Mouse (Mus musculus) hindbrain, embryonic 16.5 days (tissue): ENCODE measurements around the gene Prkcd. TPM values are rescaled to one million over a fixed set of nuclear protein-coding genes. Genes with fewer than 3 reads are reported as not detected.

ENCODE experiments used
- ATAC-seq: fragments of 200-750 bp; cut with Nextera tagmentation; 2 replicates; pipeline ENCODE4 v1.8.0; 2017; ENCODE audit warnings: moderate TSS enrichment, moderate library complexity
- H3K27ac ChIP-seq: fragments of 300-500 bp; sonication (generic); 2 replicates; pipeline ENCODE4 v1.5.1; 2014; ENCODE audit warnings: low read depth, mild to moderate bottlenecking, control low read depth, low read length, moderate library complexity
- H3K27me3 ChIP-seq: fragments of 300-500 bp; sonication (generic); replicated peaks from 2 replicates; pipeline ENCODE4 v1.6.1; 2014; ENCODE audit warnings: low read length; ENCODE audit not compliant: control insufficient read depth, insufficient read depth
- H3K36me3 ChIP-seq: fragments of 300-500 bp; sonication (generic); 2 replicates; pipeline ENCODE4 v1.6.1; 2014; ENCODE audit warnings: mild to moderate bottlenecking, low read length, moderate library complexity, mixed read lengths; ENCODE audit not compliant: control insufficient read depth, insufficient read depth
- H3K4me1 ChIP-seq: fragments of 300-500 bp; sonication (generic); 2 replicates; pipeline ENCODE4 v1.6.1; 2014; ENCODE audit warnings: low read depth, low read length; ENCODE audit not compliant: control insufficient read depth, insufficient read depth
- H3K4me2 ChIP-seq: fragments of 300-500 bp; sonication (generic); 2 replicates; pipeline ENCODE4 v1.6.1; 2014; ENCODE audit warnings: mild to moderate bottlenecking, low read length, control low read depth, moderate library complexity
- H3K4me3 ChIP-seq: fragments of 300-500 bp; sonication (generic); 2 replicates; pipeline ENCODE4 v1.5.1; 2014; ENCODE audit warnings: mild to moderate bottlenecking, low read length, control low read depth, moderate library complexity
- H3K9ac ChIP-seq: fragments of 300-500 bp; sonication (generic); 2 replicates; pipeline ENCODE4 v1.6.1; 2014; ENCODE audit warnings: low read depth, mild to moderate bottlenecking, control low read depth, low read length, moderate library complexity
- H3K9me3 ChIP-seq: fragments of 300-500 bp; sonication (generic); 2 replicates; pipeline ENCODE4 v1.6.1; 2014; ENCODE audit warnings: mild to moderate bottlenecking, low read length, moderate library complexity; ENCODE audit not compliant: control insufficient read depth
- WGBS: fragments of 180-500 bp; shearing (Covaris S2); extraction: QIAGEN DNeasy Blood & Tissue Kit; methylation state at CpG from one replicate; pipeline ENCODE4 v1.1.7; 2014; 5-methylcytosine and 5-hydroxymethylcytosine counted together
- polyA plus RNA-seq: library from polyadenylated mRNA; unstranded; fragments of >200 nt; fragmentation: Nextera tagmentation; extraction: Ambion mirVana; gene quantifications from 2 replicates; pipeline ENCODE4 v1.2.1, GENCODE M21; 2015

The Prkcd gene
- polyA plus RNA-seq, 1 experiment from 2014 or later = 22.0 TPM

DNA sequence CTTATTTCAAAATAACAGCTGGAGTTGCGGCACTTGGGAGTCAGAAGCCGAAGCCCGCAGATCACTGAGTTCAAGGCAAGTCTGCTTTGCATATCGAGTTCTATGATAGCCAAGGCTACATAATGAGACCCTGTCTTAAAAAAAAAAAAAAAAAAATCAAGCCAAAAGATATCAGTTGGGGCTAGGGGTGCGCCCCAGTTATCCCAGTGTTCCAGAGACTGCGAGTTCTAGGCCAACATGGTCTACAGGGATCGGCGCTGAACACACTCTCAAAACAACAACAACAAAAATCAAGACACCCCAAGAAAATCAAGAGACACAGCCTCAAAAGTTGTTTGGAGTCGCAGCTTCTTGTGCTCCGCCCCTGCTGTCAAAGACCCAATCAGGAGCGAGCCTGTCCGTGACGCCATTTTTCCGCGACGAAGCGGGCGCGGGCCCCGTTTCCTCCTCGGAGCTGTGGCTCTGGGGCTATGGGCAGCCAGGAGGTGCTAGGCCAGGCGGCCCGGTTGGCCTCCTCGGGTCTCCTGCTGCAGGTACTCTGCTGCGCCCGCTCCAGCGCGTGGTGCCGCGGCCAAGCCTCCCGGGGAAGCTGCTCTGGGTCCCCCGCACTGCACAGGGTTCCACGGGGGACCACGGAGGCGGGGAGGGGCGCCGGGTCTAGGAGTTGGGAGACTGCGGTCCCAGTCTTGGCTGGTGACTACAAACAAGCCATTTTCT is 28.1 kb upstream of the Prkcd start, which contains the start of gene Rft1:
Gene Rft1, plus strand, starts transcription at position 418 of the 717 bp plus-strand sequence.
- Histone ChIP-seq H3K4me2 (peak within 1 kb of the TSS; percentile 58), H3K36me3 (no peaks in the 10 kb centered on the region), H3K9me3 (no peaks in the 10 kb centered on the region), H3K9ac (peak within 1 kb of the TSS; percentile 100), H3K4me3 (peak within 1 kb of the TSS; percentile 89), H3K27me3 (no peaks in the 10 kb centered on the region), H3K4me1 (peaks cover 5% of the 10 kb centered on the region), H3K27ac (peak within 1 kb of the TSS; percentile 88)
- peak; percentile 94 for ATAC-seq
- 2% methylated on average over 38 of the region's 38 CpGs for WGBS

DNA sequence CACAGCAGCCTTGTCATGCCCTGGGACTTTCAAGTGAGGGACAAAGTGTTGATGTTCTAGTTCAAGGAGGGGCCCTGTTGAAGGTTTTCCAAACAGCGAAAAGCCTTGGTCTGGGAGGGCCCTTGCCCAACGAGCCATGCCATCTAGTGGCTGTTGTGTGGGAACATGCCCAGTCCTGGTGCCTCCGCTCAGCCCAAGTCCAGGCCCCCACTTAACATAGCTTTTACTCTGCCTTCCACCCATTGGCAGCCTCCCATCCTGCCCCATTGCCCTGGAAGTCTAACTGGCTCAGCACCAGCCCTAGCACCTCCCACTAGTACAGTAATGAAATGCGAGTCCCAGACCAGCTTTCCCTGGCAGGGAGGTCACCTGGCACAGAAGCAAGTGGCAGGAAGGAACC is 25.0 kb upstream of the Prkcd start:
- Histone ChIP-seq H3K36me3 (no peaks in the 10 kb centered on the region), H3K9ac (no peak overlapping the region), H3K4me3 (no peak overlapping the region), H3K27ac (no peak overlapping the region), H3K4me2 (no peak overlapping the region), H3K27me3 (no peaks in the 10 kb centered on the region), H3K9me3 (no peaks in the 10 kb centered on the region), H3K4me1 (peaks cover 5% of the 10 kb centered on the region)
- WGBS = 16% methylated on average over 4 of the region's 4 CpGs
- peak; percentile 87 for ATAC-seq

DNA sequence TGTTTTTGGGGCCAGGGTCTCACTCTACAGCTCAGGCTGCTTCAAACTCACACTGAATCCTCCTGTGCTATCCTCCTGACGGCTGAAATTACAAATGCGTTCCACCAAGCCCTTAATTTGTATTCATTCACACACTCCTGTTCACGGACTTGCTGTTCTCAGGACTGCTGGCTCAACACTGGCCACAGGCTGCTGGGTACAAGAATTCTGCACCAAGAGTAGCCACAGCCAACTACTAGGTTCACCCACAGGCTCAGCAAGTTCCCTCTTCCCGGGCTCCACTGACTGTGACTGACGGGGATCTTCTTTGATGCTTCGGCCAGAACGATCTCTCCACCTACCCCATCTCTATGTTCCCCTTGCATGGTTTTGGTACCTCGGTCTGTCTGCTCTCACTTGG is 23.7 kb upstream of the Prkcd start:
- no peak for ATAC-seq
- H3K27ac ChIP-seq = no peak overlapping the region
- WGBS = 73% methylated on average over 8 of the region's 8 CpGs
- no peak overlapping the region for H3K4me3 ChIP-seq
- no peaks in the 10 kb centered on the region for H3K9me3 ChIP-seq
- peaks cover under 1% of the 10 kb centered on the region for H3K4me1 ChIP-seq
- no peak overlapping the region for H3K4me2 ChIP-seq
- no peaks in the 10 kb centered on the region for H3K36me3 ChIP-seq
- H3K9ac ChIP-seq = no peak overlapping the region
- H3K27me3 ChIP-seq = no peaks in the 10 kb centered on the region

DNA sequence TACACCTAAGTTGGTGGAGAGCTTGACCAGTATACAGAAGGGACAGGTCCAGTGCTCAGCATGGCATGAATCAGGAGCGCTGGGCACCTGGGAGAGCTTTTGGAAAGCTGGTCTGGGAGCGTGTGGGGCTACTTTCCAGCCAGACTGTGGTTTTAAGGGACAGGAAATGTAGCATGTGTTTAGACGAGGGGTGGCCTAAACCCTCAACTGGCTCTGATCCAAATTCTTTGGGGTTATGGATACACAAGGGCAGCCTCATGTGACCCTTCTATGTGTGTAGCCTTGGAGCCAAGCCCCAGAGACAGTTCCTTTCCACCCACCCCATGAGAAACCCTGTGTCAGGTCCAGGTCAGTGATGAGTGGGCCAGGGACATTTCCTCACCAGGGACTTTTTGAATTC is 22.5 kb upstream of the Prkcd start:
- no peak overlapping the region for H3K4me2 ChIP-seq
- no peaks in the 10 kb centered on the region for H3K4me1 ChIP-seq
- no peak overlapping the region for H3K9ac ChIP-seq
- WGBS = 62% methylated on average over 3 of the region's 3 CpGs
- H3K36me3 ChIP-seq = no peaks in the 10 kb centered on the region
- no peak overlapping the region for H3K4me3 ChIP-seq
- no peak for ATAC-seq
- H3K27ac ChIP-seq = no peak overlapping the region
- H3K9me3 ChIP-seq = no peaks in the 10 kb centered on the region
- H3K27me3 ChIP-seq = no peaks in the 10 kb centered on the region

DNA sequence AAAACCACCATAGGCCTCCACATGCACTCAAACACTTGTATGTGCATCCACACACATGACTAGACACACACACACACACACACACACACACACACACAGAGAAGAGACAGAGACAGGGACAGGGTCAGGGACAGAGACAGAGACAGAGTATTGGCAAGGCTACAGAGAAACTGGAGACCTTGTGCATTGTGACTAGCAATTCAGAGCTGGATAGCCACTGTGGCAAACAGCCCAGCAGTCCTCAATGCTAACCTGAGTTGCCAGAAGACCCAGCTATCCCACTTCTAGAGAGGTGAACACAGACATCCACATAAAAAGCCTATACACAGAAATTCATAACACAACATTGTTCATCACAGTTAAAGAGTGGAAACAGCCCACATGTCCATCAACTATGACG is 20.5 kb upstream of the Prkcd start:
- ATAC-seq = no peak
- H3K9me3 ChIP-seq = no peaks in the 10 kb centered on the region
- WGBS = 79% methylated on average over 1 of the region's 1 CpGs
- H3K4me3 ChIP-seq = no peak overlapping the region
- H3K27me3 ChIP-seq = no peaks in the 10 kb centered on the region
- no peak overlapping the region for H3K27ac ChIP-seq
- H3K9ac ChIP-seq = no peak overlapping the region
- no peaks in the 10 kb centered on the region for H3K36me3 ChIP-seq
- H3K4me1 ChIP-seq = no peaks in the 10 kb centered on the region
- no peak overlapping the region for H3K4me2 ChIP-seq

DNA sequence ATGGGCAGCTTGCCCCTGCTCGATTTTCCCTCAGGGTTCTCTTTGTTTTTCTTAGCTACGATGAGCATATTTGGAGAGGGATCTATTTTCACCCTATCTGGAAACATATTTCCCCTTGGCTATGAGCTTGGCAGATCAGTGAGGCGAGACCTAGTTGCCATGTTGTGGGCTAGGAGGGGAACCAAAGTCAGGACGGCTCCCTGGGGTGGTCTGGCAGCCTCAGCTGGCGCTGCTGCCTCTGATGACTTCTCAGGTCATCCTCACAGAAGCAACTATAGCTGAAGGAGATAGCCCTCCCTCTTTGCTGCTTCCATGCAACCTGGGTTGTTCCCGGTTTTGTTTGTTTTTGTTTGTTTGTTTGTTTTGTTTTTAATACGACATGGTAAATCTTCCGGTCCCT is 19.1 kb upstream of the Prkcd start:
- WGBS = 72% methylated on average over 8 of the region's 8 CpGs
- no peaks in the 10 kb centered on the region for H3K9me3 ChIP-seq
- H3K9ac ChIP-seq = no peak overlapping the region
- H3K4me1 ChIP-seq = no peaks in the 10 kb centered on the region
- H3K4me2 ChIP-seq = no peak overlapping the region
- H3K27ac ChIP-seq = no peak overlapping the region
- no peaks in the 10 kb centered on the region for H3K36me3 ChIP-seq
- ATAC-seq = no peak
- no peaks in the 10 kb centered on the region for H3K27me3 ChIP-seq
- H3K4me3 ChIP-seq = no peak overlapping the region

DNA sequence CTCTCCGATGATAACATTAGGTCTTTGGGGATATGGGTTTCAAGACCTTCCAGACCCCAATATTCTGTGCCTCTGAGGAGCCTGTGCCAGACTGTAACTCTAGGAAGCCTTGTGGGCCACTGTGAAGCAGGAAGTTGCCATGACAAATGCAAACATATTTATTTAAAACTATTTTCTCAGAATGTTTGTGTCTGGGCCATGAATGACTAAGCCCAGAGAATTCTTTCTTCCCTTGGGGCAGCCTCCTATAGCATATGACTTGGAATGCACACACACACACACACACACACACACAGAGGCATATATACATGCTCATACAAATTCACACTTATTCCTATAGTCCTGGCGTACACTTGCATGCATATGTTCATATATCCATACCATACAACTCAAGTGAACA is 18.0 kb upstream of the Prkcd start:
- Histone ChIP-seq H3K4me1 (no peaks in the 10 kb centered on the region), H3K4me2 (no peak overlapping the region), H3K27ac (no peak overlapping the region), H3K36me3 (no peaks in the 10 kb centered on the region), H3K9ac (no peak overlapping the region), H3K4me3 (no peak overlapping the region), H3K9me3 (no peaks in the 10 kb centered on the region), H3K27me3 (no peaks in the 10 kb centered on the region)
- WGBS = 94% methylated on average over 2 of the region's 2 CpGs
- no peak for ATAC-seq

DNA sequence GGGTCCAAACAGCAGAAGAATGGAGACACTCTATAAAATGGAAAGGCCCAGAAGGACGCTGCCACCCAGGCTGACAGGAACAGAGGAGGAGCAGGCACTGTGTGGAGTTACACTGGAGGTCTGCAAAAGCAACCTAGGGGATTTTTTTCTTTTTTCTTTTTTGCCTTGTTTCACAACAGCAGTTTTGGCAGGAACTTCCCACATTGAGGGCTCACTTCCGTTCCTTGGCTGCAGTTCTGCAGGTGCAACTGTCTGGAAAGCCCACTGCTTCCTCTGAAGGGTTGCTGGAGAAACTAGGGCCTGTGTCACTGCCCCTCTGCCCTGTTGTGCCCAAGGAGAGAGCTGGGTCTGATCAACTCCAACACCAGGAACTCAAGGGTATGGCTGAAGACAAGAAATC is 15.7 kb upstream of the Prkcd start:
- Histone ChIP-seq H3K4me2 (no peak overlapping the region), H3K4me1 (no peaks in the 10 kb centered on the region), H3K9ac (no peak overlapping the region), H3K9me3 (no peaks in the 10 kb centered on the region), H3K36me3 (no peaks in the 10 kb centered on the region), H3K27ac (no peak overlapping the region), H3K27me3 (no peaks in the 10 kb centered on the region), H3K4me3 (no peak overlapping the region)
- no peak for ATAC-seq
- WGBS = 62% methylated on average over 2 of the region's 2 CpGs

DNA sequence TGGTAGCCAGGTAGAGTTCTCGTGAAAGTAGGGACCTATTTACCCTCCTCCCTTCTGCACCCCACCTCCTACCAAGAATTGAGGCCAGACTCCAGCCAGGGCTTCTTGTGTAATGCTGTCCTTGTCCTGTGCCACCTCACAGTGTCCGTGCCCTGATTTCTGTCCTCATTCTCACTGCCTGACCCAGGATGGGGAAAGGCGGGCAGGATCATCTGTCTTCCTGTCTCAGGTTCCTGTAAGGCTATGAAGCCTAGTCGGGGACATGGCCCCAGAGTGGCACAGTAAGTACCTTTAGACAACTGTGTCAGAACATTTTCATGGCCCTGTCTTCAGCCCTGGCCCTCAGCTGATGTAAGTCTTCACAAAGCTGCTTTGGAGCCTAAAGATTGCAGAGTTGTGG is 12.7 kb upstream of the Prkcd start:
- H3K4me1 ChIP-seq = no peaks in the 10 kb centered on the region
- H3K27ac ChIP-seq = no peak overlapping the region
- H3K4me2 ChIP-seq = no peak overlapping the region
- H3K36me3 ChIP-seq = no peaks in the 10 kb centered on the region
- no peaks in the 10 kb centered on the region for H3K9me3 ChIP-seq
- H3K4me3 ChIP-seq = no peak overlapping the region
- H3K27me3 ChIP-seq = no peaks in the 10 kb centered on the region
- no peak for ATAC-seq
- no peak overlapping the region for H3K9ac ChIP-seq
- WGBS = 82% methylated on average over 4 of the region's 4 CpGs
